Mouse (Mus musculus) limb, embryonic 13.5 days (tissue): ENCODE measurements around the gene Ipo4. TPM values are rescaled to one million over a fixed set of nuclear protein-coding genes. Genes with fewer than 3 reads are reported as not detected.

Source experiments
- ATAC-seq: fragments of 200-750 bp; cut with Nextera tagmentation; 2 replicates; pipeline ENCODE4 v1.8.0; 2017; ENCODE audit warnings: low read depth, moderate number of reproducible peaks, moderate TSS enrichment; ENCODE audit not compliant: low FRiP score
- H3K27ac ChIP-seq: fragments of 300-500 bp; sonication (generic); 2 replicates; pipeline ENCODE4 v1.5.1; 2015; ENCODE audit warnings: inconsistent platforms, mild to moderate bottlenecking, moderate library complexity
- H3K27me3 ChIP-seq: fragments of 300-500 bp; sonication (generic); 2 replicates; pipeline ENCODE4 v1.6.1; 2015; ENCODE audit warnings: mild to moderate bottlenecking, inconsistent platforms
- H3K36me3 ChIP-seq: fragments of 300-500 bp; sonication (generic); 2 replicates; pipeline ENCODE4 v1.6.1; 2015; ENCODE audit warnings: inconsistent platforms, mild to moderate bottlenecking, moderate library complexity
- H3K4me1 ChIP-seq: fragments of 300-500 bp; sonication (generic); 2 replicates; pipeline ENCODE4 v1.6.1; 2015; ENCODE audit warnings: inconsistent platforms
- H3K4me2 ChIP-seq: fragments of 300-500 bp; sonication (generic); replicated peaks from 2 replicates; pipeline ENCODE4 v1.6.1; 2015; ENCODE audit warnings: inconsistent platforms, mild to moderate bottlenecking, moderate library complexity
- H3K4me3 ChIP-seq: fragments of 300-500 bp; sonication (generic); 2 replicates; pipeline ENCODE4 v1.5.1; 2015; ENCODE audit warnings: moderate library complexity, mild to moderate bottlenecking, inconsistent platforms
- H3K9ac ChIP-seq: fragments of 300-500 bp; sonication (generic); 2 replicates; pipeline ENCODE4 v1.6.1; 2015; ENCODE audit warnings: mild to moderate bottlenecking, inconsistent platforms
- H3K9me3 ChIP-seq: fragments of 300-500 bp; sonication (generic); 2 replicates; pipeline ENCODE4 v1.6.1; 2016; ENCODE audit warnings: inconsistent platforms
- WGBS: fragments of 180-500 bp; shearing (Covaris S2); methylation state at CpG from one replicate; pipeline ENCODE4 v1.1.7; 2015; 5-methylcytosine and 5-hydroxymethylcytosine counted together
- polyA plus RNA-seq: library from polyadenylated mRNA; unstranded; fragments of >200 nt; fragmentation: Nextera tagmentation; extraction: Ambion mirVana; gene quantifications from 2 replicates; pipeline ENCODE4 v1.2.1, GENCODE M21; 2015

Ipo4 gene
- polyA plus RNA-seq, 1 experiment from 2014 or later = 113 TPM

GRCm38 (mm10) chr14:55584303-55584701 is 51.5 kb downstream of the Ipo4 start:
- H3K36me3 ChIP-seq = peaks cover 50% of the 10 kb centered on the region
- WGBS = 29% methylated on average over 5 of the region's 5 CpGs
- no peak overlapping the region for H3K9ac ChIP-seq

GRCm38 (mm10) chr14:55581981-55582681 is 53.6 kb downstream of the Ipo4 start:
- no peak for ATAC-seq
- Histone ChIP-seq H3K9ac (no peak overlapping the region), H3K4me2 (no peak overlapping the region), H3K9me3 (no peaks in the 10 kb centered on the region), H3K36me3 (peaks cover 29% of the 10 kb centered on the region), H3K4me3 (no peak overlapping the region), H3K27me3 (peaks cover 13% of the 10 kb centered on the region), H3K4me1 (peaks cover 28% of the 10 kb centered on the region), H3K27ac (no peak overlapping the region)
- WGBS = 80% methylated on average over 9 of the region's 9 CpGs

More at GRCm38 (mm10) chr14:55584303-55584701, 51.5 kb downstream of the Ipo4 start:
- Histone ChIP-seq H3K9me3 (no peaks in the 10 kb centered on the region), H3K27me3 (peaks cover 13% of the 10 kb centered on the region), H3K4me3 (peak overlapping the region; percentile 55), H3K27ac (no peak overlapping the region), H3K4me2 (peak overlapping the region; percentile 84), H3K4me1 (peaks cover 17% of the 10 kb centered on the region)
- no peak for ATAC-seq

- Histone ChIP-seq H3K4me2 (no peak overlapping the region), H3K9ac (no peak overlapping the region), H3K9me3 (no peaks in the 10 kb centered on the region), H3K27ac (no peak overlapping the region), H3K4me3 (no peak overlapping the region), H3K36me3 (peaks cover 26% of the 10 kb centered on the region), H3K27me3 (peaks cover 13% of the 10 kb centered on the region), H3K4me1 (peaks cover 28% of the 10 kb centered on the region)
- 95% methylated on average over 16 of the region's 16 CpGs for WGBS
- ATAC-seq = no peak
These were observed 55.0 kb downstream of the Ipo4 start for GRCm38 (mm10) chr14:55580731-55581130.

- ATAC-seq = no peak
- H3K27ac ChIP-seq = no peak overlapping the region
- no peak overlapping the region for H3K4me3 ChIP-seq
- H3K9me3 ChIP-seq = no peaks in the 10 kb centered on the region
- peaks cover 8% of the 10 kb centered on the region for H3K27me3 ChIP-seq
- peaks cover 24% of the 10 kb centered on the region for H3K4me1 ChIP-seq
- peaks cover 26% of the 10 kb centered on the region for H3K36me3 ChIP-seq
- WGBS = 91% methylated on average over 23 of the region's 23 CpGs
- H3K4me2 ChIP-seq = peak overlapping the region; percentile 94; the same call in 1 of the 2 replicates
- H3K9ac ChIP-seq = no peak overlapping the region
These were observed 56.0 kb downstream of the Ipo4 start for GRCm38 (mm10) chr14:55579511-55580496.

GRCm38 (mm10) chr14:55578668-55579269 is 57.0 kb downstream of the Ipo4 start:
- ATAC-seq = no peak; the same call in 1 of the 2 replicates
- H3K4me2 ChIP-seq = peak overlapping the region; percentile 94
- peak overlapping the region; percentile 80 for H3K4me3 ChIP-seq
- no peaks in the 10 kb centered on the region for H3K9me3 ChIP-seq
- peaks cover 26% of the 10 kb centered on the region for H3K36me3 ChIP-seq
- peak overlapping the region; percentile 90 for H3K9ac ChIP-seq
- peak overlapping the region; percentile 83; the same call in 1 of the 2 replicates for H3K27ac ChIP-seq
- H3K4me1 ChIP-seq = peaks cover 18% of the 10 kb centered on the region
- no peaks in the 10 kb centered on the region for H3K27me3 ChIP-seq
- 32% methylated on average over 6 of the region's 6 CpGs for WGBS

GRCm38 (mm10) chr14:55577871-55578667 is 57.7 kb downstream of the Ipo4 start, which contains the start of gene Psme1:
Psme1 (plus strand) TSS chr14:55578123.
- no peaks in the 10 kb centered on the region for H3K27me3 ChIP-seq
- H3K9me3 ChIP-seq = no peaks in the 10 kb centered on the region
- under 1% methylated on average over 31 of the region's 32 CpGs for WGBS
- H3K36me3 ChIP-seq = peaks cover 26% of the 10 kb centered on the region
- peak within 1 kb of the TSS; percentile 83 for H3K27ac ChIP-seq
- H3K4me3 ChIP-seq = peak within 1 kb of the TSS; percentile 80
- peaks cover 18% of the 10 kb centered on the region for H3K4me1 ChIP-seq
- H3K9ac ChIP-seq = peak within 1 kb of the TSS; percentile 90
- ATAC-seq = peak; percentile 90
- H3K4me2 ChIP-seq = peak within 1 kb of the TSS; percentile 94

- Histone ChIP-seq H3K4me2 (peak overlapping the region; percentile 34; the same call in 1 of the 2 replicates), H3K9me3 (no peaks in the 10 kb centered on the region), H3K4me3 (peak overlapping the region; percentile 21), H3K36me3 (peaks cover 18% of the 10 kb centered on the region), H3K9ac (no peak overlapping the region), H3K27ac (no peak overlapping the region), H3K27me3 (no peaks in the 10 kb centered on the region), H3K4me1 (peaks cover 18% of the 10 kb centered on the region)
- 77% methylated on average over 16 of the region's 16 CpGs for WGBS
- no peak for ATAC-seq
These were observed 59.4 kb downstream of the Ipo4 start for GRCm38 (mm10) chr14:55576376-55576775.

GRCm38 (mm10) chr14:55575711-55576110 is 60.0 kb downstream of the Ipo4 start:
- Histone ChIP-seq H3K9me3 (no peaks in the 10 kb centered on the region), H3K4me2 (0 out of 2 replicates have a peak overlapping the region, but pooled peaks have one; percentile 34), H3K27ac (no peak overlapping the region), H3K9ac (no peak overlapping the region), H3K4me1 (peaks cover 18% of the 10 kb centered on the region), H3K27me3 (no peaks in the 10 kb centered on the region), H3K36me3 (peaks cover 11% of the 10 kb centered on the region), H3K4me3 (peak overlapping the region; percentile 21)
- 75% methylated on average over 13 of the region's 13 CpGs for WGBS
- no peak for ATAC-seq

Other genes with a start within 250 kb of the Ipo4 start
- 87.4 and 89.1 TPM in 2 replicates for gene Dhrs4, start 157.2 kb downstream of the Ipo4 start, polyA plus RNA-seq
- gene Carmil3, start 145.3 kb downstream of the Ipo4 start, polyA plus RNA-seq = 2.7 and 3.3 TPM in 2 replicates
- gene Cpne6, start 125.5 kb downstream of the Ipo4 start, polyA plus RNA-seq = 0.32 and 0.78 TPM in 2 replicates
- gene Nrl, start 111.0 kb downstream of the Ipo4 start, polyA plus RNA-seq = not detected in 2 replicates
- 36.9 and 38.0 TPM in 2 replicates for gene Pck2, start 95.7 kb downstream of the Ipo4 start, polyA plus RNA-seq
- gene Dcaf11, start 76.0 kb downstream of the Ipo4 start, polyA plus RNA-seq = 55.9 and 58.7 TPM in 2 replicates
- gene A730061H03Rik, start 75.6 kb downstream of the Ipo4 start, polyA plus RNA-seq = 0.74 TPM in 1 of 2 replicates, not detected in the other
- gene Fitm1, start 60.3 kb downstream of the Ipo4 start, polyA plus RNA-seq = 22.5 and 25.5 TPM in 2 replicates
- gene Psme1, start 57.8 kb downstream of the Ipo4 start, polyA plus RNA-seq = 145 and 150 TPM in 2 replicates
- gene Emc9, start 50.7 kb downstream of the Ipo4 start, polyA plus RNA-seq = 4.9 and 5.0 TPM in 2 replicates
- gene Psme2, start 44.8 kb downstream of the Ipo4 start, polyA plus RNA-seq = 251 and 280 TPM in 2 replicates
- gene Rnf31, start 44.2 kb downstream of the Ipo4 start, polyA plus RNA-seq = 22.5 and 23.2 TPM in 2 replicates
- 11.2 and 11.4 TPM in 2 replicates for gene Irf9, start 32.4 kb downstream of the Ipo4 start, polyA plus RNA-seq
- gene Rec8, start 17.9 kb downstream of the Ipo4 start, polyA plus RNA-seq = 6.1 and 7.0 TPM in 2 replicates
- gene Gm49378, start 1.9 kb upstream of the Ipo4 start, polyA plus RNA-seq = 1.3 and 1.9 TPM in 2 replicates
- 108 and 113 TPM in 2 replicates for gene Tm9sf1, start 7.8 kb upstream of the Ipo4 start, polyA plus RNA-seq
- 0.91 and 1.0 TPM in 2 replicates for gene Tssk4, start 14.2 kb upstream of the Ipo4 start, polyA plus RNA-seq
- 68.7 and 69.5 TPM in 2 replicates for gene Mdp1, start 24.6 kb upstream of the Ipo4 start, polyA plus RNA-seq
- gene Gmpr2, start 36.0 kb upstream of the Ipo4 start, polyA plus RNA-seq = 70.2 and 72.7 TPM in 2 replicates
- 606 and 624 TPM in 2 replicates for gene Nedd8, start 36.2 kb upstream of the Ipo4 start, polyA plus RNA-seq
- gene Tinf2, start 45.9 kb upstream of the Ipo4 start, polyA plus RNA-seq = 43.4 and 44.0 TPM in 2 replicates
- gene Tgm1, start 78.0 kb upstream of the Ipo4 start, polyA plus RNA-seq = 5.0 and 5.7 TPM in 2 replicates
- 24.8 and 26.2 TPM in 2 replicates for gene Rabggta, start 86.3 kb upstream of the Ipo4 start, polyA plus RNA-seq
- gene Dhrs1, start 109.7 kb upstream of the Ipo4 start, polyA plus RNA-seq = 78.1 and 89.9 TPM in 2 replicates
- gene Nop9, start 109.7 kb upstream of the Ipo4 start, polyA plus RNA-seq = 41.8 and 42.8 TPM in 2 replicates
- 0.45 and 0.72 TPM in 2 replicates for gene Cideb, start 122.5 kb upstream of the Ipo4 start, polyA plus RNA-seq
- gene Ltb4r2, start 125.5 kb upstream of the Ipo4 start, polyA plus RNA-seq = 0.36 and 0.64 TPM in 2 replicates
- 0.45 and 0.51 TPM in 2 replicates for gene Ltb4r1, start 130.0 kb upstream of the Ipo4 start, polyA plus RNA-seq
- 20.9 and 25.6 TPM in 2 replicates for gene Adcy4, start 148.1 kb upstream of the Ipo4 start, polyA plus RNA-seq
- gene Ripk3, start 152.9 kb upstream of the Ipo4 start, polyA plus RNA-seq = 31.0 and 37.1 TPM in 2 replicates
- gene Nfatc4, start 187.2 kb upstream of the Ipo4 start, polyA plus RNA-seq = 124 and 128 TPM in 2 replicates
- 28.2 and 34.2 TPM in 2 replicates for gene Nynrin, start 218.1 kb upstream of the Ipo4 start, polyA plus RNA-seq
- 0.17 and 0.31 TPM in 2 replicates for gene Cbln3, start 248.4 kb upstream of the Ipo4 start, polyA plus RNA-seq
- gene Khnyn, start 249.0 kb upstream of the Ipo4 start, polyA plus RNA-seq = 24.2 and 25.5 TPM in 2 replicates